Mouse (Mus musculus) stomach, postnatal 0 days (tissue): ENCODE data around the gene Duox1. TPM values are rescaled to one million over a fixed set of nuclear protein-coding genes. Genes with fewer than 3 reads are reported as not detected.
"Not testable (repeated sequence)": the region's sequence is repeated elsewhere in the genome, so short reads cannot be mapped to it uniquely, and the experiment has no call there.

Experiments used
- ATAC-seq: fragments of 200-750 bp; cut with Nextera tagmentation; 2 replicates; pipeline ENCODE4 v1.8.0; 2017; ENCODE audit not compliant: low FRiP score, low TSS enrichment
- DNase-seq: peaks from one replicate; pipeline ENCODE4 v3.0.0-alpha.2; 2016; ENCODE audit warnings: low spot score
- H3K27ac ChIP-seq: fragments of 300-500 bp; sonication (generic); replicated peaks from 2 replicates; pipeline ENCODE4 v1.5.1; 2014; ENCODE audit warnings: mild to moderate bottlenecking, control low read depth
- H3K27me3 ChIP-seq: fragments of 300-500 bp; sonication (generic); 2 replicates; pipeline ENCODE4 v1.6.1; 2014; ENCODE audit warnings: low read length; ENCODE audit not compliant: control insufficient read depth, insufficient read depth
- H3K36me3 ChIP-seq: fragments of 300-500 bp; sonication (generic); 2 replicates; pipeline ENCODE4 v1.6.1; 2014; ENCODE audit warnings: low read length, mixed read lengths; ENCODE audit not compliant: control insufficient read depth, insufficient read depth
- H3K4me1 ChIP-seq: fragments of 300-500 bp; sonication (generic); replicated peaks from 2 replicates; pipeline ENCODE4 v1.6.1; 2014; ENCODE audit warnings: antibody characterized with exemption; ENCODE audit not compliant: control insufficient read depth, insufficient read depth
- H3K4me2 ChIP-seq: fragments of 300-500 bp; sonication (generic); replicated peaks from 2 replicates; pipeline ENCODE4 v1.6.1; 2014; ENCODE audit warnings: low read depth, mild to moderate bottlenecking, control low read depth, moderate library complexity
- H3K4me3 ChIP-seq: fragments of 300-500 bp; sonication (generic); 2 replicates; pipeline ENCODE4 v1.5.1; 2014; ENCODE audit warnings: low read depth, low read length, control low read depth
- H3K9ac ChIP-seq: fragments of 300-500 bp; sonication (generic); 2 replicates; pipeline ENCODE4 v1.6.1; 2014; ENCODE audit warnings: mild to moderate bottlenecking, low read length, control low read depth, mixed read lengths
- H3K9me3 ChIP-seq: fragments of 300-500 bp; sonication (generic); 2 replicates; pipeline ENCODE4 v1.6.1; 2016; ENCODE audit warnings: low read length; ENCODE audit not compliant: control insufficient read depth
- CTCF ChIP-seq: IDR thresholded peaks from 2 replicates; pipeline ENCODE4 v1.5.1; 2016; ENCODE audit warnings: antibody characterized with exemption, low read depth, mild to moderate bottlenecking, moderate library complexity
- EP300 ChIP-seq: optimal IDR thresholded peaks from 2 replicates; pipeline ENCODE3; 2016; ENCODE audit warnings: antibody characterized with exemption
- WGBS: fragments of 180-500 bp; shearing (Covaris S2); extraction: QIAGEN DNeasy Blood & Tissue Kit; methylation state at CpG from one replicate; pipeline ENCODE4 v1.1.7; 2014; 5-methylcytosine and 5-hydroxymethylcytosine counted together
- polyA plus RNA-seq: library from polyadenylated mRNA; unstranded; fragments of >200 nt; fragmentation: Nextera tagmentation; extraction: Ambion mirVana; gene quantifications from 2 replicates; pipeline ENCODE4 v1.2.1, GENCODE M21; 2015

The Duox1 gene
- polyA plus RNA-seq, 1 experiment from 2014 or later, result 3.5 TPM

- TF ChIP-seq CTCF (no peak), EP300 (no peak)
- Histone ChIP-seq H3K4me1 (no peaks in the 10 kb centered on the region), H3K4me3 (no peak overlapping the region), H3K9ac (no peak overlapping the region), H3K9me3 (no peaks in the 10 kb centered on the region), H3K36me3 (no peaks in the 10 kb centered on the region), H3K27ac (no peak overlapping the region), H3K27me3 (no peaks in the 10 kb centered on the region), H3K4me2 (no peak overlapping the region)
- ATAC-seq (no peak), DNase-seq (no peak)
- WGBS, result 49% methylated on average over 3 of the region's 3 CpGs
Observed at GRCm38 (mm10) chr2:122323960-122324359, 8.5 kb downstream of the Duox1 start.

GRCm38 (mm10) chr2:122324586-122324985 lies 9.1 kb downstream of the Duox1 start:
- Histone ChIP-seq H3K9ac (no peak overlapping the region), H3K36me3 (no peaks in the 10 kb centered on the region), H3K27me3 (no peaks in the 10 kb centered on the region), H3K27ac (no peak overlapping the region), H3K9me3 (no peaks in the 10 kb centered on the region), H3K4me1 (no peaks in the 10 kb centered on the region), H3K4me2 (no peak overlapping the region), H3K4me3 (no peak overlapping the region)
- ATAC-seq (no peak), DNase-seq (no peak)
- TF ChIP-seq EP300 (no peak), CTCF (no peak)
- WGBS, result 74% methylated on average over 3 of the region's 3 CpGs

- WGBS, result 50% methylated on average over 2 of the region's 2 CpGs
- H3K4me3 ChIP-seq, result no peak overlapping the region
- no peak for TF ChIP-seq EP300
- no peak for TF ChIP-seq CTCF
- H3K27me3 ChIP-seq, result no peaks in the 10 kb centered on the region
- no peak overlapping the region for H3K9ac ChIP-seq
- no peaks in the 10 kb centered on the region for H3K4me1 ChIP-seq
- H3K4me2 ChIP-seq, result no peak overlapping the region
- no peaks in the 10 kb centered on the region for H3K36me3 ChIP-seq
- ATAC-seq, result no peak
- DNase-seq, result no peak
- H3K9me3 ChIP-seq, result no peaks in the 10 kb centered on the region
- H3K27ac ChIP-seq, result no peak overlapping the region
Observed at GRCm38 (mm10) chr2:122325361-122325760, 9.9 kb downstream of the Duox1 start.

- Histone ChIP-seq H3K36me3 (no peaks in the 10 kb centered on the region), H3K27me3 (no peaks in the 10 kb centered on the region), H3K4me3 (no peak overlapping the region), H3K9me3 (no peaks in the 10 kb centered on the region), H3K4me1 (no peaks in the 10 kb centered on the region), H3K27ac (no peak overlapping the region), H3K4me2 (no peak overlapping the region), H3K9ac (no peak overlapping the region)
- ATAC-seq, result no peak
- no peak for DNase-seq
- 54% methylated on average over 3 of the region's 3 CpGs for WGBS
- no peak for TF ChIP-seq EP300
- no peak for TF ChIP-seq CTCF
Observed at GRCm38 (mm10) chr2:122327986-122328385, 12.5 kb downstream of the Duox1 start.

- not testable (repeated sequence) for H3K27me3 ChIP-seq, DNase-seq, H3K9ac ChIP-seq, H3K4me3 ChIP-seq, H3K4me2 ChIP-seq, ATAC-seq, H3K27ac ChIP-seq, H3K9me3 ChIP-seq, H3K4me1 ChIP-seq, H3K36me3 ChIP-seq
- 75% methylated on average over 5 of the region's 6 CpGs for WGBS
Observed at GRCm38 (mm10) chr2:122330317-122330716, 14.8 kb downstream of the Duox1 start.

GRCm38 (mm10) chr2:122332222-122332621 lies 16.8 kb downstream of the Duox1 start:
- no peaks in the 10 kb centered on the region for H3K9me3 ChIP-seq
- H3K4me3 ChIP-seq, result no peak overlapping the region
- no peak overlapping the region for H3K27ac ChIP-seq
- no peak overlapping the region for H3K9ac ChIP-seq
- H3K4me1 ChIP-seq, result no peaks in the 10 kb centered on the region
- no peaks in the 10 kb centered on the region for H3K36me3 ChIP-seq
- no peaks in the 10 kb centered on the region; the same call in 1 of the 2 replicates for H3K27me3 ChIP-seq
- DNase-seq (no peak), ATAC-seq (no peak)
- WGBS, result 61% methylated on average over 3 of the region's 3 CpGs
- no peak overlapping the region for H3K4me2 ChIP-seq
- TF ChIP-seq EP300 (no peak), CTCF (no peak)
